Mouse (Mus musculus): Measurements from ENCODE around the gene Pgrmc2. TPM values are rescaled to one million over a fixed set of nuclear protein-coding genes. Genes with fewer than 3 reads are reported as not detected.

The Pgrmc2 gene
- total RNA-seq, 1 experiment: 61.5 TPM

DNA sequence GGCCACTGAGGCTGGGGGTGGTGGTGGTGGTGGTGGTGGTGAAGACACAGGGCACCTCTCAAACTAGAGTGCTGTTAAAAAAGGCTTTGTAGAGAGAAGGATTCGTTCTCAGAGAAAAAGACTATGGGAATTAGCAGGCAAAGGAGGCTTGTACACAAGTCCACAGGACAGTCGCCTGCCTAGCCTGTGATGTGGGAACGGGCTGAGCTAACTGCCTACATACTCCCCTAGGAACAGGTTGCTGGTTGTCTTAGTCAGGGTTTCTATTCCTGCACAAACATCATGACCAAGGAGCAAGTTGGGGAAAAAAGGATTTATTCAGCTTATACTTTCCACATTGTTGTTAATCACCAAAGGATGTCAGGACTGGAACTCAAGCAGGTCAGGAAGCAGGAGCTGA is 23.6 kb downstream of the Pgrmc2 start:
- Histone ChIP-seq H3K27ac (ENCODE audit: insufficient read depth, low read depth, low read length, poor library complexity, severe bottlenecking) (no peak overlapping the region), H3K4me1 (ENCODE audit: control insufficient read depth in 2 of 2, insufficient read depth in 2 of 2, low read length in 2 of 2, poor library complexity in 1 of 2) (no peaks in the 10 kb centered on the region), H3K36me3 (ENCODE audit: control insufficient read depth, insufficient read depth, low read length, poor library complexity, severe bottlenecking) (no peaks in the 10 kb centered on the region), H3K9ac (ENCODE audit: insufficient read depth, low read depth, low read length, poor library complexity, severe bottlenecking) (no peak overlapping the region), H3K9me3 (ENCODE audit: control insufficient read depth, insufficient read depth, low read depth, low read length) (no peaks in the 10 kb centered on the region), H3K4me3 (ENCODE audit: insufficient read depth in 1 of 2, low read depth in 1 of 2, low read length in 2 of 2, poor library complexity in 1 of 2, severe bottlenecking in 1 of 2) (no peak overlapping the region)
- TF ChIP-seq HCFC1 (IDR thresholded peaks at IDR 0.05; ENCODE audit: borderline replicate concordance, insufficient read depth, low read length) (no peak), CHD2 (IDR thresholded peaks at IDR 0.05; ENCODE audit: low read depth, low read length) (no peak), ZC3H11A (IDR thresholded peaks at IDR 0.05; ENCODE audit: borderline replicate concordance, low read depth, low read length) (no peak), MAFK (IDR thresholded peaks at IDR 0.05; ENCODE audit: insufficient read depth, low read depth, low read length) (no peak), ZNF384 (IDR thresholded peaks at IDR 0.05; ENCODE audit: low read depth, low read length) (no peak)
- in situ Hi-C loops (cut with MboI; ENCODE audit: low sequenced_read_pairs in 2 of 2, unreplicated experiment in 2 of 2): no loop called here
- DNase-seq (ENCODE audit: low read depth, low spot score): no peak

DNA sequence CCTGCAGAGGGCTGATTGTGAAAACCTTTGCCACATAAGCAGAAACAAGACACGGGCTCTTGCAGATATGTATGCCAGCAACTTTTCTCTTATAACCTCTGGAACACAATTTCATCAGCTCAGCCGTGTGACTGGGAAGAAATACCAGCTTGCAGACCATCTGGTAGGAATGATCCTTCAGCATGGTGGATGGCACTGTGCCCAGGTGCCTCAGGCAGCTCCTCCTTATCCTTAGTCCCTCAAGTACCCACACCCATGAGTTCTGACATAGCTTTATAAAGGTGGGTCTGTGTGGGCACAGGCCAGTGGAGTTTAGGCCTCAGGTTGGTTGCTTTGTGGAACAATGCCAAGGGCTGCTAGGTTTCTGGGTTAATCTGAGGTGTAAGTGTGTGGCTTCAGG is 24.5 kb downstream of the Pgrmc2 start:
- H3K4me3 ChIP-seq (ENCODE audit: insufficient read depth in 1 of 2, low read depth in 1 of 2, low read length in 2 of 2, poor library complexity in 1 of 2, severe bottlenecking in 1 of 2): no peak overlapping the region
- no peaks in the 10 kb centered on the region for H3K36me3 ChIP-seq (ENCODE audit: control insufficient read depth, insufficient read depth, low read length, poor library complexity, severe bottlenecking)
- H3K4me1 ChIP-seq (ENCODE audit: control insufficient read depth in 2 of 2, insufficient read depth in 2 of 2, low read length in 2 of 2, poor library complexity in 1 of 2): no peaks in the 10 kb centered on the region
- no peak overlapping the region for H3K9ac ChIP-seq (ENCODE audit: insufficient read depth, low read depth, low read length, poor library complexity, severe bottlenecking)
- no peak overlapping the region for H3K27ac ChIP-seq (ENCODE audit: insufficient read depth, low read depth, low read length, poor library complexity, severe bottlenecking)
- H3K9me3 ChIP-seq (ENCODE audit: control insufficient read depth, insufficient read depth, low read depth, low read length): no peaks in the 10 kb centered on the region
- TF ChIP-seq MAFK (IDR thresholded peaks at IDR 0.05; ENCODE audit: insufficient read depth, low read depth, low read length) (no peak), ZC3H11A (IDR thresholded peaks at IDR 0.05; ENCODE audit: borderline replicate concordance, low read depth, low read length) (no peak), ZNF384 (IDR thresholded peaks at IDR 0.05; ENCODE audit: low read depth, low read length) (no peak), HCFC1 (IDR thresholded peaks at IDR 0.05; ENCODE audit: borderline replicate concordance, insufficient read depth, low read length) (no peak), CHD2 (IDR thresholded peaks at IDR 0.05; ENCODE audit: low read depth, low read length) (no peak)
- in situ Hi-C loops (cut with MboI; ENCODE audit: low sequenced_read_pairs in 2 of 2, unreplicated experiment in 2 of 2): no loop called here
- no peak for DNase-seq (ENCODE audit: low read depth, low spot score)

DNA sequence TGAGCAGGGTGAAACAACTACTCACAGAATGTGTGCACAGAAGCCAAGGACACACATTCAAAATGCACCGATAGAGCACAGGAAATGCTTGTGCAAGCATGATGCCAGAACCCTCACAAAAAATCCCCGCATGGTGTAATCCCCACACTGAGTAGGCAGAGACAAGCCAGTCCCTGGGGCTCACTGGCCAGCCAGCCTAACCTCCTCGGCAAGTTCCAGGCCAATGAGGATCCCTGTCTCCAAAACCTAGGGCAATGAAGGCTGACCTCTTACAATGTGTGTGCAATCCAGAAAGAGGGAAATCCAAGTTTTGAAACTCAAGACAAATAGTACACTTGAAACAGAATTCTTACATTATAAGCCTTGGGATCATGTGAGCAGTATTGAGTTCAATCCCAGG is 29.5 kb downstream of the Pgrmc2 start:
- no peak for DNase-seq (ENCODE audit: low read depth, low spot score)
- TF ChIP-seq HCFC1 (IDR thresholded peaks at IDR 0.05; ENCODE audit: borderline replicate concordance, insufficient read depth, low read length): no peak
- no peak for TF ChIP-seq ZC3H11A (IDR thresholded peaks at IDR 0.05; ENCODE audit: borderline replicate concordance, low read depth, low read length)
- TF ChIP-seq MAFK (IDR thresholded peaks at IDR 0.05; ENCODE audit: insufficient read depth, low read depth, low read length): no peak
- TF ChIP-seq CHD2 (IDR thresholded peaks at IDR 0.05; ENCODE audit: low read depth, low read length): no peak
- no peak for TF ChIP-seq ZNF384 (IDR thresholded peaks at IDR 0.05; ENCODE audit: low read depth, low read length)
- Histone ChIP-seq H3K9ac (ENCODE audit: insufficient read depth, low read depth, low read length, poor library complexity, severe bottlenecking) (no peak overlapping the region), H3K9me3 (ENCODE audit: control insufficient read depth, insufficient read depth, low read depth, low read length) (no peaks in the 10 kb centered on the region), H3K36me3 (ENCODE audit: control insufficient read depth, insufficient read depth, low read length, poor library complexity, severe bottlenecking) (no peaks in the 10 kb centered on the region), H3K4me3 (ENCODE audit: insufficient read depth in 1 of 2, low read depth in 1 of 2, low read length in 2 of 2, poor library complexity in 1 of 2, severe bottlenecking in 1 of 2) (no peak overlapping the region), H3K4me1 (ENCODE audit: control insufficient read depth in 2 of 2, insufficient read depth in 2 of 2, low read length in 2 of 2, poor library complexity in 1 of 2) (no peaks in the 10 kb centered on the region), H3K27ac (ENCODE audit: insufficient read depth, low read depth, low read length, poor library complexity, severe bottlenecking) (no peak overlapping the region)
- in situ Hi-C loops (cut with MboI; ENCODE audit: low sequenced_read_pairs in 2 of 2, unreplicated experiment in 2 of 2): no loop called here

DNA sequence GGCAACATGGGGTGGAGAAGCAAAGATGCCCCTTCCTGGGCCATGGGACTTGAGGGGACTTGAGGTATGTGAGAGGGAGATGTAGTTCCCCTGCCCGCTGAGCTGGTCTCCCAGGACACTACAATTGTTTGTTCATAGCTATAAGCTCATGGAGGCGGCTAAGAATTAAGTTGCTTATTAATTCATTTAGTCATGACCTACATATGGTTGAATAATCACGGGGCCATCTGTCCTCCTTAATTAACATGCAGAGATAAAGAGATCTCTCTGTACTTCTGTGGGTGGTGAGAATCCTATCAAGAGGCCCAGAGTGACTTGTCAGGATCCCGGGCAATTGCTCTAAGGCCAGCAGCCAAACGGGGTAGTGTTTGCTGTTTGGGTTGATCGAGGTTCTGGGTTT is 35.0 kb downstream of the Pgrmc2 start:
- no peaks in the 10 kb centered on the region for H3K4me1 ChIP-seq (ENCODE audit: control insufficient read depth in 2 of 2, insufficient read depth in 2 of 2, low read length in 2 of 2, poor library complexity in 1 of 2)
- H3K9me3 ChIP-seq (ENCODE audit: control insufficient read depth, insufficient read depth, low read depth, low read length): no peaks in the 10 kb centered on the region
- in situ Hi-C loops (cut with MboI; ENCODE audit: low sequenced_read_pairs in 2 of 2, unreplicated experiment in 2 of 2): no loop called here
- no peak for DNase-seq (ENCODE audit: low read depth, low spot score)
- no peak overlapping the region for H3K27ac ChIP-seq (ENCODE audit: insufficient read depth, low read depth, low read length, poor library complexity, severe bottlenecking)
- H3K9ac ChIP-seq (ENCODE audit: insufficient read depth, low read depth, low read length, poor library complexity, severe bottlenecking): no peak overlapping the region
- H3K36me3 ChIP-seq (ENCODE audit: control insufficient read depth, insufficient read depth, low read length, poor library complexity, severe bottlenecking): no peaks in the 10 kb centered on the region
- TF ChIP-seq ZC3H11A (IDR thresholded peaks at IDR 0.05; ENCODE audit: borderline replicate concordance, low read depth, low read length) (no peak), MAFK (IDR thresholded peaks at IDR 0.05; ENCODE audit: insufficient read depth, low read depth, low read length) (no peak), HCFC1 (IDR thresholded peaks at IDR 0.05; ENCODE audit: borderline replicate concordance, insufficient read depth, low read length) (no peak), CHD2 (IDR thresholded peaks at IDR 0.05; ENCODE audit: low read depth, low read length) (no peak)
- H3K4me3 ChIP-seq (ENCODE audit: insufficient read depth in 1 of 2, low read depth in 1 of 2, low read length in 2 of 2, poor library complexity in 1 of 2, severe bottlenecking in 1 of 2): no peak overlapping the region

DNA sequence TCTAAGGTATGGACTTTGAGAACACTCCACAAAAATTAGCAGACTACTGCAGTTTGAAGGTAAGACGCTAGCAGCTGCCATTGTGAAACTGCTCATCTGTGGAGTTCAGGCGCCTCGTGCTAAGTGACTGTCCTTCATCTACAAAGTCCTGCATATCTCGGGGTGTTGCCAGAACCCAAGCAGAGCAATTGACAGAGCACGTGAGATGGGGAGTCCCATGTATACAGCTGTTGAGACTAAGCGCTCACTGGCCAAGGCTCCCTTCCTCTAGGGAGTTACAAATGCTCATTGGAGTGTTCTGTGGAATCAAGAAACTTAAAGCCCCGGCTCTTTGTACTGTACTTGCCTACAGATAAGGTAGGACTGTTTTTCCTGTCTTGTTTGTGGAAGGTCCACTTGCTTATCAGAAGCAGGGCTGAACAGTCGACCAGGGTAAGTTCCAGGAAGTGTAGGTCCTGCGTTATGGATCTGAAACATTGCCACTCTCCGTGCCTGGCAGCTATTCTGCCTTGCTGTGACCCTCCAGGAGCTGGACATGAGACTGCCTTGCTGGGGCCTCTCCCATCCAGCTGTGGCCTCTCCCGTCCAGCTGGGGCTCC is 39.0 kb downstream of the Pgrmc2 start:
- DNase-seq (ENCODE audit: low read depth, low spot score): no peak
- Histone ChIP-seq H3K4me1 (ENCODE audit: control insufficient read depth in 2 of 2, insufficient read depth in 2 of 2, low read length in 2 of 2, poor library complexity in 1 of 2) (0 out of 4 replicates have a peak, but pooled peaks cover 0 to 1% of the 10 kb centered on the region in 2 experiments), H3K36me3 (ENCODE audit: control insufficient read depth, insufficient read depth, low read length, poor library complexity, severe bottlenecking) (no peaks in the 10 kb centered on the region), H3K4me3 (ENCODE audit: insufficient read depth in 1 of 2, low read depth in 1 of 2, low read length in 2 of 2, poor library complexity in 1 of 2, severe bottlenecking in 1 of 2) (no peak overlapping the region), H3K9ac (ENCODE audit: insufficient read depth, low read depth, low read length, poor library complexity, severe bottlenecking) (no peak overlapping the region), H3K27ac (ENCODE audit: insufficient read depth, low read depth, low read length, poor library complexity, severe bottlenecking) (no peak overlapping the region), H3K9me3 (ENCODE audit: control insufficient read depth, insufficient read depth, low read depth, low read length) (no peaks in the 10 kb centered on the region)
- in situ Hi-C loops (cut with MboI; ENCODE audit: low sequenced_read_pairs in 2 of 2, unreplicated experiment in 2 of 2): no loop called here
- no peak for TF ChIP-seq ZNF384 (IDR thresholded peaks at IDR 0.05; ENCODE audit: low read depth, low read length)
- TF ChIP-seq HCFC1 (IDR thresholded peaks at IDR 0.05; ENCODE audit: borderline replicate concordance, insufficient read depth, low read length): no peak
- TF ChIP-seq ZC3H11A (IDR thresholded peaks at IDR 0.05; ENCODE audit: borderline replicate concordance, low read depth, low read length): no peak
- TF ChIP-seq CHD2 (IDR thresholded peaks at IDR 0.05; ENCODE audit: low read depth, low read length): no peak
- TF ChIP-seq MAFK (IDR thresholded peaks at IDR 0.05; ENCODE audit: insufficient read depth, low read depth, low read length): no peak
